Mouse (Mus musculus): ENCODE measurements around the gene Nprl2. TPM values are rescaled to one million over a fixed set of nuclear protein-coding genes. Genes with fewer than 3 reads are reported as not detected.
A peak's percentile ranks its signal among the peaks of the same experiment; 100 is the strongest.
"Not testable (repeated sequence)": the region's sequence is repeated elsewhere in the genome, so short reads cannot be mapped to it uniquely, and the experiment has no call there.

The Nprl2 gene
- polyA plus RNA-seq, 1 experiment from 2014 or later: 82.2 TPM

DNA sequence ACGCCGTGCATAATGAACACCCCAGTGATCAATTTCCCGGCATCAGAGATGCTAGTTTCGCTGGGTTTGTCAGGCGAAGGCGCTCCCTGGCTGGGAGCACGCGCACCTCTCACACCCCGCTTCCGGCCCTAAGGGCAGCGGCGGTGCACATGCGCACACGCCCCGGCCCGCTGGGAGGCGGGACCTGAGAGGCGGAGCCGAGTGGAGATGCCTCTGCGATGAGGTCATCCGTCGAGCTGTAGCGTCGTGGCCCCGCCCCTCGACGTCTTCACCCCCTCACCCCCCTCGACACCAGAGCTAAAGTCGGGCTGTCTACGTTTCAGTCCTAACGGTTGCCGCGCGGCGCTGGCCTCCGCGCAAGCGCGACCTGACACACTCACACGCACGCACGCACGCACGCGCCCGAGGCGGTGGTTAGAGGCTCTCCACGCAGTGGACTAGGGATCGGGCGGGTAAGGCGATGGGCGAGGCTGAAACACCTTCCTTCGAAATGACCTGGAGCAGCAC is 12.3 kb downstream of the Nprl2 start:
- H3K9me3 ChIP-seq (replicated peaks; ENCODE audit: control insufficient read depth, low read length, poor library complexity, severe bottlenecking): no peaks in the 10 kb centered on the region
- peak; percentile 93 for ATAC-seq
- H3K4me2 ChIP-seq (ENCODE audit: low read length): peak overlapping the region; percentile 87
- under 1% methylated on average over 53 of the region's 53 CpGs for WGBS
- peaks cover 16% of the 10 kb centered on the region for H3K36me3 ChIP-seq (ENCODE audit: control insufficient read depth, insufficient read depth, low read length)
- H3K27ac ChIP-seq (ENCODE audit: low read length): peak overlapping the region; percentile 91
- H3K9ac ChIP-seq (ENCODE audit: low read depth, low read length): peak overlapping the region; percentile 88
- peaks cover 31% of the 10 kb centered on the region for H3K27me3 ChIP-seq (ENCODE audit: control insufficient read depth, insufficient read depth, low read depth, low read length)
- H3K4me3 ChIP-seq (ENCODE audit: low read depth, low read length): peak overlapping the region; percentile 80
- H3K4me1 ChIP-seq (ENCODE audit: control insufficient read depth, insufficient read depth, low read length): peaks cover 33% of the 10 kb centered on the region

DNA sequence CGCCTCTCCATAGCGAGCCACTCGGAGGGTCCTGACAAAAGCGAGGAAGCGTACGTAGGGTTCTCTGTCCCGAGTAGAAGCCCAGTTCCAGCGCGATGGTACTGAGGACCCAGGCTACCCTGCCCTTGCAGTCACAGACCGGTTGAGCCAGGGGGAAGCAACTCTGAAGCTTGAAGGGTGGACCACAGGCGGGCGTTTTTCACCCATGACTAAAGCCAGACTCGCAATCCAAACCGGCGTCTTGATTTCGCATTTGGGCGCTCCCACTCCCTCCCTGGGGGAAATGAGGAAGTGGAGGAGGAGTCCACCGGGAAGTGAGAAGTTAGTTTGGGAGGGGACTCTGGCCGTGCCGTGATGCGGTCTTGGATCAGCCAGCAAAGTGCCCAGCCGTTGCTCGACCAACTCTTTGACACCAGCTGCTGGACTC is 13.0 kb downstream of the Nprl2 start:
- H3K4me3 ChIP-seq (ENCODE audit: low read depth, low read length): peak overlapping the region; percentile 80
- peaks cover 33% of the 10 kb centered on the region for H3K4me1 ChIP-seq (ENCODE audit: control insufficient read depth, insufficient read depth, low read length)
- peak; percentile 57 for ATAC-seq
- peak overlapping the region; percentile 88 for H3K9ac ChIP-seq (ENCODE audit: low read depth, low read length)
- WGBS: under 1% methylated on average over 23 of the region's 23 CpGs
- peak overlapping the region; percentile 91 for H3K27ac ChIP-seq (ENCODE audit: low read length)
- H3K27me3 ChIP-seq (ENCODE audit: control insufficient read depth, insufficient read depth, low read depth, low read length): peaks cover 26% of the 10 kb centered on the region
- peak overlapping the region; percentile 87 for H3K4me2 ChIP-seq (ENCODE audit: low read length)
- H3K36me3 ChIP-seq (ENCODE audit: control insufficient read depth, insufficient read depth, low read length): peaks cover 23% of the 10 kb centered on the region
- no peaks in the 10 kb centered on the region for H3K9me3 ChIP-seq (replicated peaks; ENCODE audit: control insufficient read depth, low read length, poor library complexity, severe bottlenecking)

DNA sequence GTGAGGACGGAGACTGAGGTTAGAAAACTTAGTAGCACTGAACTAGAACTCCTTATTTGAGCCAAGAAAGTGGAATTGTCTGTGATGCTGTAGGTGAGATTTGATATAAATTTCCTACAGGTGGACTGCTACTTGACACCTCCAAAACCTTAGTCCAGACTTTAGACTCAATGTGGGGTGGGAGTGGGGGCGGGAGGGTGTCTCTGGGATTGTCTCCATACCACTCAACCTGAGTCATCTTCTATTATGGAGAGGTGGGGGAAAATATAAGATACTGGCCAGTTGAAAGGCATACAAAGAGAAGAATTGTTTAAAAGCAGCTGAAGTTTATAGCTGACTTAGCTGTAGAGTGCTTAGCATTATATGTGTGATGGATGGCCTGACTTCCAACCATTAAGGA is 13.7 kb downstream of the Nprl2 start:
- Histone ChIP-seq H3K4me1 (ENCODE audit: control insufficient read depth, insufficient read depth, low read length) (peaks cover 33% of the 10 kb centered on the region), H3K27me3 (ENCODE audit: control insufficient read depth, insufficient read depth, low read depth, low read length) (peaks cover 19% of the 10 kb centered on the region), H3K4me2 (ENCODE audit: low read length) (peak overlapping the region; percentile 87), H3K27ac (ENCODE audit: low read length) (no peak overlapping the region; the same call in 1 of the 2 replicates), H3K9ac (ENCODE audit: low read depth, low read length) (peak overlapping the region; percentile 88; the same call in 1 of the 2 replicates), H3K4me3 (ENCODE audit: low read depth, low read length) (peak overlapping the region; percentile 80), H3K9me3 (replicated peaks; ENCODE audit: control insufficient read depth, low read length, poor library complexity, severe bottlenecking) (no peaks in the 10 kb centered on the region), H3K36me3 (ENCODE audit: control insufficient read depth, insufficient read depth, low read length) (peaks cover 23% of the 10 kb centered on the region)
- no peak for ATAC-seq
- WGBS: 38% methylated on average over 2 of the region's 2 CpGs

DNA sequence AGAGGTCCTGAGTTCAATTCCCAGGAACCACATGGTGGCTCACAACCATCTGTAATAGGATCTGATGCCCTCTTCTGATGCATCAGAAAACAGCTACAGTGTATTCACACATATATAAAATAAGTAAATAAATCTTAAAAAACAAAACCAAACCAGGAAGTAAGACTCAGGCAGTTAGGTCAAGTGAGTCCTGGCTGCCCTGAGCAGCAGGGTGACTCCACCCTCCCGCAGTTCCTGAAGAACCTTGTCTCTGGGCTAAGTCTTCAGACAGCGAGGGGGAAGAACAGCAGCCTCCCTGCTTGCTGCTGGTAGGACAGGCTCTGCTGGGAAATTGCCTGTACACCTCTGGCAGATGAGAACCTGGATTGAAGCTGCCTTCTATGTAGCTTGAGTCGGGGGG is 14.3 kb downstream of the Nprl2 start:
- no peak overlapping the region for H3K27ac ChIP-seq (ENCODE audit: low read length)
- H3K9me3 ChIP-seq (replicated peaks; ENCODE audit: control insufficient read depth, low read length, poor library complexity, severe bottlenecking): no peaks in the 10 kb centered on the region
- H3K4me1 ChIP-seq (ENCODE audit: control insufficient read depth, insufficient read depth, low read length): peaks cover 32% of the 10 kb centered on the region
- ATAC-seq: no peak
- H3K9ac ChIP-seq (ENCODE audit: low read depth, low read length): 0 out of 2 replicates have a peak overlapping the region, but pooled peaks have one; percentile 27
- H3K36me3 ChIP-seq (ENCODE audit: control insufficient read depth, insufficient read depth, low read length): peaks cover 27% of the 10 kb centered on the region
- H3K27me3 ChIP-seq (ENCODE audit: control insufficient read depth, insufficient read depth, low read depth, low read length): peaks cover 15% of the 10 kb centered on the region
- H3K4me2 ChIP-seq (ENCODE audit: low read length): no peak overlapping the region
- no peak overlapping the region for H3K4me3 ChIP-seq (ENCODE audit: low read depth, low read length)
- WGBS: 83% methylated on average over 3 of the region's 3 CpGs

DNA sequence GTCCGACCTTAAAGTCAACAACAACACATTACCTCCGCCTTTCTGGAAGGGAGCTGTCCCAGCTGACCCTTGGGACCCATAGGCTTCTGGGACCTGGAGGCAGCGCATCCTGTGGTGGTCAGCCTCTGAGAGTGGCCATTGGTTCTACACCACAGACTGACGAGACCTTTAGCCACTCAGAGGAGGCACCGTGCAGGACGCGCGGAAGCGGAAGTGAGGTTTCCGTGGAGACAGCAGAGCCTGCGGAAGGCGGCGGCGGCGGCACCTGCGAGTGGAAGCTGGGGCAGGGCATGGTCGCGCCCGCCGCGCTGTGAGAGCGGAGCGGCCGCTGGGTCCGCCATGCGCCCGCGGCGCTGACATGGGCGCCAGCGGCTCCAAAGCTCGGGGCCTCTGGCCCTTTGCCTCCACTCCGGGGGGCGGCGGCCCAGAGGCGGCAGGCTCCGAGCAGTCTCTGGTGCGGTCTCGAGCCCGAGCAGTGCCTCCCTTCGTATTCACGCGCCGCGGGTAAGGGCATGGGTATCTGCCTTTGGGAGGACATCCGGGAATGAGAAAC is 21.1 kb downstream of the Nprl2 start, which contains the start of gene Tusc2:
Gene Tusc2 (plus strand): TSS at position 227 of the 553 bp plus-strand sequence.
- Histone ChIP-seq H3K4me2 (ENCODE audit: low read length) (peak within 1 kb of the TSS; percentile 90), H3K27me3 (ENCODE audit: control insufficient read depth, insufficient read depth, low read depth, low read length) (no peaks in the 10 kb centered on the region), H3K4me1 (ENCODE audit: control insufficient read depth, insufficient read depth, low read length) (peaks cover 25% of the 10 kb centered on the region), H3K4me3 (ENCODE audit: low read depth, low read length) (peak within 1 kb of the TSS; percentile 93), H3K9me3 (replicated peaks; ENCODE audit: control insufficient read depth, low read length, poor library complexity, severe bottlenecking) (no peaks in the 10 kb centered on the region), H3K36me3 (ENCODE audit: control insufficient read depth, insufficient read depth, low read length) (peaks cover 25% of the 10 kb centered on the region), H3K27ac (ENCODE audit: low read length) (peak within 1 kb of the TSS; percentile 79), H3K9ac (ENCODE audit: low read depth, low read length) (peak within 1 kb of the TSS; percentile 90)
- peak; percentile 96 for ATAC-seq
- under 1% methylated on average over 35 of the region's 46 CpGs for WGBS

DNA sequence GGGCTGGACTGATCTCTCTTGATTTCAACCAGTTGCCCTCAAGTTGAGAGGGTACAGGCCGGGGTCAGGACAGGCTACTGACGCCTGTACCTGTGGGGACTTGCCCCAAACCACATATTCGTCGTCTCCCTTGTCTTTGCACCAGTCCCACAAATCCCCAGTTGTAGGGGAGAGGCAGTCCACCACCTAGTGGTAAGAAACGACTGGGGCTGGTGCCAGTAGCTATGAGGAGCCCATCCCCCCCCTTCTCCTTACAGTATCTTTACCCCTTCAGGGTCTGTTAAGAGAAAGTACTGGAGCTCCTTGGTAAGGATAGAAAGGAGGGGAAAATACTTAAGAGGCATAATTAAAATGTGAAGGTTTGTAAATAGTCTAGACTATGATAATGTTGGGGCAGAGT is 23.5 kb downstream of the Nprl2 start:
- not testable (repeated sequence) for H3K36me3 ChIP-seq (ENCODE audit: control insufficient read depth, insufficient read depth, low read length); H3K9me3 ChIP-seq (replicated peaks; ENCODE audit: control insufficient read depth, low read length, poor library complexity, severe bottlenecking); H3K4me3 ChIP-seq (ENCODE audit: low read depth, low read length); H3K4me2 ChIP-seq (ENCODE audit: low read length); H3K9ac ChIP-seq (ENCODE audit: low read depth, low read length); H3K27me3 ChIP-seq (ENCODE audit: control insufficient read depth, insufficient read depth, low read depth, low read length); ATAC-seq; H3K27ac ChIP-seq (ENCODE audit: low read length)
- peaks cover 36% of the 10 kb centered on the region for H3K4me1 ChIP-seq (ENCODE audit: control insufficient read depth, insufficient read depth, low read length)
- 49% methylated on average over 5 of the region's 5 CpGs for WGBS

DNA sequence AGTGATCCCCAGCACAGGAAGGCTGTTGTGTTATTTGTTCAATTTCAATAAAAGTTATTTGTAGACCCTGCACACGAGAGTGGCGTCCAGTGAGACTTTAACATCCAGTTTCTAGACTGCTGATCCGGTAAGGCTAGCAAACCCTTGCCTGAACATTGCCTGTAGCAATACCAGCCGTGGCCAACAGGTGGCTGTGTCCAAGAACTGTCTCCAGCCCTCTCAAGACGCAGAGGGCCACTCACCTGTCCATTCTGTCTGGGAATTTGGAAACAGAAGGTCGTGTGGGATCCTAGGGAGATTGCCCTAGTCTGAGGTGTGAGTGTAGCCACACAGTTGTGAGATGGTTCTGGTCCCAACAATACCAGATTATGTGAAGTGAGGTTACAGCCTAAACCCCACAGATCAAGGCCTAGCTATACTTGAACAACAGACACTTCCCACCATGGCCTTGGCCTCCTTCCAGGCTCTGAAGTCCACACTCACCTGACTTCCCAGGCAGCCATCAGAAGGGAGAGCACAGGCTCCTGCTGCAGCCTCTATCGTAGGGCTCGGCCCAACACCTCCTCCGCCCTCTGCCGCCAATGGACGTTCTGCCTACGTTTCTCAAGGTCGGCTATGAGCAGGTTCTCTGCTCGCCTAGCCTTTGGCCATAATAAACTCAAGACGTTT is 24.1 kb downstream of the Nprl2 start:
- no peak for ATAC-seq
- no peak overlapping the region for H3K4me2 ChIP-seq (ENCODE audit: low read length)
- WGBS: 61% methylated on average over 15 of the region's 15 CpGs
- H3K9ac ChIP-seq (ENCODE audit: low read depth, low read length): no peak overlapping the region
- H3K27me3 ChIP-seq (ENCODE audit: control insufficient read depth, insufficient read depth, low read depth, low read length): no peaks in the 10 kb centered on the region
- peaks cover 42% of the 10 kb centered on the region for H3K4me1 ChIP-seq (ENCODE audit: control insufficient read depth, insufficient read depth, low read length)
- no peak overlapping the region for H3K4me3 ChIP-seq (ENCODE audit: low read depth, low read length)
- peaks cover 7% of the 10 kb centered on the region for H3K36me3 ChIP-seq (ENCODE audit: control insufficient read depth, insufficient read depth, low read length)
- H3K27ac ChIP-seq (ENCODE audit: low read length): no peak overlapping the region; the same call in 1 of the 2 replicates
- no peaks in the 10 kb centered on the region for H3K9me3 ChIP-seq (replicated peaks; ENCODE audit: control insufficient read depth, low read length, poor library complexity, severe bottlenecking)

DNA sequence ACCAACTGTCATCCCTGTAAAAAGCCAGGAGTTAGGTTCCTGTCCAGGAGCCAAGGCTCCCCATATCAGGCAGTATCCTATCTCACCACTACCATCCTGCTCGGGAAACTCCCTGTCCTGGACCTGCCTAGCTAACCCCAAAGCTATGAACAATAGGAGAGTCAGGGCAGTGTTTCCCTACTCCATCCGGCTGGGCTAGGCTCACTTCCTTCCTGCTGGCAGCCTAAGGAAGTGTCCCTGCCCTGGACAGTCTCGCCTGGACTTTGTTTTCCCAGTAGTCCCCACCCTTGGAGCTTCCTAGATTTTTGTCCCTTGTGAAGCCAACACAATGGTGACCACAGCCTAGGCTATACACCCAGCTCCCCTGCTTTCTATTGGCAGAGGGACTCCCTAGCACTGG is 24.8 kb downstream of the Nprl2 start:
- no peaks in the 10 kb centered on the region for H3K27me3 ChIP-seq (ENCODE audit: control insufficient read depth, insufficient read depth, low read depth, low read length)
- no peak overlapping the region for H3K9ac ChIP-seq (ENCODE audit: low read depth, low read length)
- no peak overlapping the region for H3K4me2 ChIP-seq (ENCODE audit: low read length)
- no peak overlapping the region for H3K4me3 ChIP-seq (ENCODE audit: low read depth, low read length)
- no peaks in the 10 kb centered on the region for H3K9me3 ChIP-seq (replicated peaks; ENCODE audit: control insufficient read depth, low read length, poor library complexity, severe bottlenecking)
- ATAC-seq: no peak
- 69% methylated on average over 3 of the region's 3 CpGs for WGBS
- H3K27ac ChIP-seq (ENCODE audit: low read length): 0 out of 2 replicates have a peak overlapping the region, but pooled peaks have one; percentile 14
- H3K36me3 ChIP-seq (ENCODE audit: control insufficient read depth, insufficient read depth, low read length): peaks cover 3% of the 10 kb centered on the region; the same call in 1 of the 2 replicates
- H3K4me1 ChIP-seq (ENCODE audit: control insufficient read depth, insufficient read depth, low read length): peaks cover 47% of the 10 kb centered on the region

Data from midbrain, embryonic 16.5 days (tissue).